Mouse (Mus musculus) adrenal gland, postnatal 36 days (tissue): ENCODE results near the gene Pard3. TPM values are rescaled to one million over a fixed set of nuclear protein-coding genes. Genes with fewer than 3 reads are reported as not detected.

Experiments used
- DNase-seq, 2 experiments: peaks; one replicate each; pipeline ENCODE4 v3.0.0; 2021; ENCODE audit warnings: mixed read lengths in 1 of 2
- total RNA-seq, 2 experiments: library from RNA; stranded (reverse); gene quantifications; 2 replicates each; pipeline ENCODE4 v1.2.3; 2021

The Pard3 gene
- total RNA-seq, 2 experiments from 2014 or later, result 40.4 to 41.3 TPM

GRCm38 (mm10) chr8:127229325-127230232 is 165.9 kb downstream of the Pard3 start:
- no peak for DNase-seq

GRCm38 (mm10) chr8:127230233-127230595 is 166.5 kb downstream of the Pard3 start:
- DNase-seq, result no peak

GRCm38 (mm10) chr8:127243351-127243750 is 179.7 kb downstream of the Pard3 start:
- peak in 1 of 2 experiments; percentile 8 for DNase-seq

GRCm38 (mm10) chr8:127243841-127244240 is 180.1 kb downstream of the Pard3 start:
- peak; percentile 38 to 58 for DNase-seq

GRCm38 (mm10) chr8:127250746-127251145 is 187.1 kb downstream of the Pard3 start:
- peak in 1 of 2 experiments; percentile 20 for DNase-seq

GRCm38 (mm10) chr8:127251476-127251875 is 187.8 kb downstream of the Pard3 start:
- no peak for DNase-seq

- DNase-seq, result no peak
These were observed 188.3 kb downstream of the Pard3 start for GRCm38 (mm10) chr8:127251985-127252384.

- no peak for DNase-seq
These were observed 190.9 kb downstream of the Pard3 start for GRCm38 (mm10) chr8:127254625-127255024.

- DNase-seq, result no peak
These were observed 193.4 kb downstream of the Pard3 start for GRCm38 (mm10) chr8:127257086-127257485.

GRCm38 (mm10) chr8:127261051-127261450 is 197.4 kb downstream of the Pard3 start:
- no peak for DNase-seq

GRCm38 (mm10) chr8:127262026-127262425 is 198.3 kb downstream of the Pard3 start:
- DNase-seq, result no peak

- no peak for DNase-seq
These were observed 198.7 kb downstream of the Pard3 start for GRCm38 (mm10) chr8:127262436-127262835.

GRCm38 (mm10) chr8:127262926-127263325 is 199.2 kb downstream of the Pard3 start:
- DNase-seq, result no peak

GRCm38 (mm10) chr8:127263457-127263856 is 199.8 kb downstream of the Pard3 start:
- DNase-seq, result no peak

- DNase-seq, result peak; percentile 10 to 22
These were observed 201.2 kb downstream of the Pard3 start for GRCm38 (mm10) chr8:127264691-127265470.

GRCm38 (mm10) chr8:127266777-127267176 is 203.1 kb downstream of the Pard3 start:
- DNase-seq, result no peak

- no peak for DNase-seq
These were observed 204.7 kb downstream of the Pard3 start for GRCm38 (mm10) chr8:127268239-127269024.

- no peak for DNase-seq
These were observed 205.5 kb downstream of the Pard3 start for GRCm38 (mm10) chr8:127269082-127269747.

- DNase-seq, result no peak
These were observed 207.5 kb downstream of the Pard3 start for GRCm38 (mm10) chr8:127271186-127271585.

GRCm38 (mm10) chr8:127280299-127280974 is 216.7 kb downstream of the Pard3 start:
- no peak for DNase-seq

GRCm38 (mm10) chr8:127281035-127281434 is 217.3 kb downstream of the Pard3 start:
- no peak for DNase-seq
